Mouse (Mus musculus): Measurements from ENCODE around the gene Smg5. TPM values are rescaled to one million over a fixed set of nuclear protein-coding genes. Genes with fewer than 3 reads are reported as not detected.
A peak's percentile ranks its signal among the peaks of the same experiment; 100 is the strongest.

Smg5 gene
- polyA plus RNA-seq, 1 experiment from 2014 or later, result 50.1 TPM

DNA sequence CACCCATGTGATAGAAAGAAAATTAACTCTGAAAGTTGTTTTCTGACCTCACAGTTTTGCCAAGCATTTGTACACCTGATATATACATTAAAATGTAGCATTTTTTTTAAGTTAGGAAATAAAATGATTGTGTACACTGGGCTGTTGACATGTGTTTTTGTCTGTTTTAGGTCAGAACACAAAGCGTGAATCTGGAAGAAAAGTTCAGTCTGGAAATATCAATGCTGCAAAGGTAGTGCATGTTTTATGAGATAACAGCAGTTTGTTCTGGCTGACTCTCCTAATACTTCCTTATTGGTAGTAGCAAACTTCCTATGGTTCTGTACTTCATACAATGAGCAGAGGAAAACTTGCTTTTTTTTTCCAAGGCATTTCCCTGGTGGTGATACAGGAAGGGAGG, 36.9 kb upstream of the Smg5 start:
- H3K27me3 ChIP-seq (ENCODE audit: control insufficient read depth, insufficient read depth, low read length), result no peaks in the 10 kb centered on the region
- no peak overlapping the region for H3K27ac ChIP-seq (ENCODE audit: low read length)
- H3K9me3 ChIP-seq (replicated peaks; ENCODE audit: control insufficient read depth, low read length), result no peaks in the 10 kb centered on the region
- H3K4me2 ChIP-seq (ENCODE audit: low read depth, low read length), result no peak overlapping the region
- H3K4me1 ChIP-seq (ENCODE audit: control insufficient read depth, insufficient read depth, low read length), result peaks cover 15% of the 10 kb centered on the region
- peaks cover 43% of the 10 kb centered on the region for H3K36me3 ChIP-seq (ENCODE audit: control insufficient read depth, insufficient read depth)
- no peak overlapping the region for H3K4me3 ChIP-seq (ENCODE audit: low read length)
- no peak overlapping the region for H3K9ac ChIP-seq (ENCODE audit: low read length)
- no peak for ATAC-seq (replicated peaks; ENCODE audit: extremely low read depth, insufficient read depth, low FRiP score)
- WGBS, result 74% methylated on average over 1 of the region's 1 CpGs

DNA sequence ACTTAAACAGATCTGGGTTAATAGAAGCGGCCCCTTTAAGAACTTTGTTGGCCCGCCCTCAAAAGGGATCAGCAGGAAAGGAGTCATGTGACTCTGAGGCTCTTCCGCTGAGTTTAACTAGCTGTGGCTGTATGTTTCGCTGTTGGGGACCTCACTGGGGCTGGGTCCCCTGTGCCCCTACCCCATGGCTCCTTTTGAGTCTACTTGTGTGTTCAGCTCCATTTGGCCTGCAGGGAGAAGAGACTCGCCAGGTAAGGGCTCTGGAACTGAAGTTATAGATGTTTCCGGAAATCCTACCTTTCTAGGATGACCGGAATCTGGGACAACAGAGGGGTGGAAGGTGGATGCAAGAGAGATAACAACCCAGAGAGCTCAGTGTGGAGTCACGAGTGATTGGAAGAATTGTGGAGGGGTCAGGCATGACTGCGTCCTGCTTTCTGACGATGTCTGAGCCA, 11.1 kb upstream of the Smg5 start, which contains the start of gene Glmp:
Gene Glmp, plus strand, starts transcription at position 73 of the 455 bp plus-strand sequence.
- H3K36me3 ChIP-seq (ENCODE audit: control insufficient read depth, insufficient read depth), result peaks cover 39% of the 10 kb centered on the region
- H3K4me3 ChIP-seq (ENCODE audit: low read length), result peak within 1 kb of the TSS; percentile 84
- peak within 1 kb of the TSS; percentile 83 for H3K9ac ChIP-seq (ENCODE audit: low read length)
- no peaks in the 10 kb centered on the region for H3K27me3 ChIP-seq (ENCODE audit: control insufficient read depth, insufficient read depth, low read length)
- H3K4me1 ChIP-seq (ENCODE audit: control insufficient read depth, insufficient read depth, low read length), result peaks cover 9% of the 10 kb centered on the region
- peak; percentile 75 for ATAC-seq (replicated peaks; ENCODE audit: extremely low read depth, insufficient read depth, low FRiP score)
- WGBS, result under 1% methylated on average over 10 of the region's 10 CpGs
- peak within 1 kb of the TSS; percentile 82 for H3K4me2 ChIP-seq (ENCODE audit: low read depth, low read length)
- no peaks in the 10 kb centered on the region for H3K9me3 ChIP-seq (replicated peaks; ENCODE audit: control insufficient read depth, low read length)
- H3K27ac ChIP-seq (ENCODE audit: low read length), result peak within 1 kb of the TSS; percentile 34

- ATAC-seq (replicated peaks; ENCODE audit: extremely low read depth, insufficient read depth, low FRiP score), result no peak
- no peak overlapping the region for H3K4me2 ChIP-seq (ENCODE audit: low read depth, low read length)
- no peaks in the 10 kb centered on the region for H3K27me3 ChIP-seq (ENCODE audit: control insufficient read depth, insufficient read depth, low read length)
- H3K9ac ChIP-seq (ENCODE audit: low read length), result no peak overlapping the region
- no peak overlapping the region for H3K4me3 ChIP-seq (ENCODE audit: low read length)
- 82% methylated on average over 5 of the region's 5 CpGs for WGBS
- H3K9me3 ChIP-seq (replicated peaks; ENCODE audit: control insufficient read depth, low read length), result no peaks in the 10 kb centered on the region
- peaks cover 10% of the 10 kb centered on the region; the same call in 1 of the 2 replicates for H3K36me3 ChIP-seq (ENCODE audit: control insufficient read depth, insufficient read depth)
- H3K4me1 ChIP-seq (ENCODE audit: control insufficient read depth, insufficient read depth, low read length), result peaks cover 9% of the 10 kb centered on the region
- no peak overlapping the region for H3K27ac ChIP-seq (ENCODE audit: low read length)
Observed at GRCm38 (mm10) chr3:88328956-88329355, 7.1 kb upstream of the Smg5 start.

GRCm38 (mm10) chr3:88331282-88331681, 4.8 kb upstream of the Smg5 start:
- ATAC-seq (replicated peaks; ENCODE audit: extremely low read depth, insufficient read depth, low FRiP score), result no peak
- no peak overlapping the region for H3K9ac ChIP-seq (ENCODE audit: low read length)
- no peaks in the 10 kb centered on the region for H3K27me3 ChIP-seq (ENCODE audit: control insufficient read depth, insufficient read depth, low read length)
- H3K9me3 ChIP-seq (replicated peaks; ENCODE audit: control insufficient read depth, low read length), result no peaks in the 10 kb centered on the region
- no peak overlapping the region for H3K27ac ChIP-seq (ENCODE audit: low read length)
- H3K4me2 ChIP-seq (ENCODE audit: low read depth, low read length), result no peak overlapping the region
- WGBS, result 29% methylated on average over 2 of the region's 2 CpGs
- H3K36me3 ChIP-seq (ENCODE audit: control insufficient read depth, insufficient read depth), result peaks cover 10% of the 10 kb centered on the region; the same call in 1 of the 2 replicates
- peaks cover 5% of the 10 kb centered on the region for H3K4me1 ChIP-seq (ENCODE audit: control insufficient read depth, insufficient read depth, low read length)
- no peak overlapping the region for H3K4me3 ChIP-seq (ENCODE audit: low read length)

- H3K27ac ChIP-seq (ENCODE audit: low read length), result no peak overlapping the region
- no peak overlapping the region for H3K4me3 ChIP-seq (ENCODE audit: low read length)
- ATAC-seq (replicated peaks; ENCODE audit: extremely low read depth, insufficient read depth, low FRiP score), result no peak
- no peaks in the 10 kb centered on the region for H3K27me3 ChIP-seq (ENCODE audit: control insufficient read depth, insufficient read depth, low read length)
- peaks cover 4% of the 10 kb centered on the region; the same call in 1 of the 2 replicates for H3K36me3 ChIP-seq (ENCODE audit: control insufficient read depth, insufficient read depth)
- H3K9ac ChIP-seq (ENCODE audit: low read length), result no peak overlapping the region
- peaks cover 23% of the 10 kb centered on the region for H3K4me1 ChIP-seq (ENCODE audit: control insufficient read depth, insufficient read depth, low read length)
- 54% methylated on average over 12 of the region's 12 CpGs for WGBS
- no peaks in the 10 kb centered on the region for H3K9me3 ChIP-seq (replicated peaks; ENCODE audit: control insufficient read depth, low read length)
- H3K4me2 ChIP-seq (ENCODE audit: low read depth, low read length), result peak overlapping the region; percentile 65; the same call in 1 of the 2 replicates
Observed at GRCm38 (mm10) chr3:88334029-88334658, 1.9 kb upstream of the Smg5 start.

DNA sequence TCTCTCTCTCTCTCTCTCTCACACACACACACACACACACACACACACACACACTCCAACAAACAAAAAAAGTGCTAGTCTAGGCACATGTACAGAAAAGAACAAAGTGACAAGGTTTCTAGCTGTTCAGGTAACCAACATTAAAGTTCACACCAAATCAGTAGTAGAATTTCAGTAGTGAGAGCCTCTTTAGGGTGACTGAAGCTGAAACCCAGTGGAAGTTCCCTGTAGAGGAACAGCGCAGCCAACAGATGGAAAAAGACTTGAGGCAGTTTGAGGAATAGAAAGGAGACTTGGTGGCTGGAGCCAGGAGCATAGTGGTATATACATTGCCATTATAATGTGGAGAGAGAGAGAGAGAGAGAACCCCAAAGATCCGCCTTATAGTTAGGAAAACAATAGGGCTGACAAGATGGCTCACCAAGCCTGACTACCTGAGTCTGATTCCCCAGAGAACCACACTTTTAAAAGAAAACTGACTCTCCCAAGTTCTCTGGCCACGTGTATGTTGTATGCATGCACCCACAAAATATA, 1.1 kb upstream of the Smg5 start:
- Histone ChIP-seq H3K27ac (ENCODE audit: low read length) (peak overlapping the region; percentile 96), H3K4me2 (ENCODE audit: low read depth, low read length) (peak overlapping the region; percentile 65), H3K4me1 (ENCODE audit: control insufficient read depth, insufficient read depth, low read length) (peaks cover 23% of the 10 kb centered on the region), H3K36me3 (ENCODE audit: control insufficient read depth, insufficient read depth) (no peaks in the 10 kb centered on the region), H3K27me3 (ENCODE audit: control insufficient read depth, insufficient read depth, low read length) (no peaks in the 10 kb centered on the region), H3K9ac (ENCODE audit: low read length) (peak overlapping the region; percentile 84), H3K9me3 (replicated peaks; ENCODE audit: control insufficient read depth, low read length) (no peaks in the 10 kb centered on the region), H3K4me3 (ENCODE audit: low read length) (peak overlapping the region; percentile 87)
- no peak for ATAC-seq (replicated peaks; ENCODE audit: extremely low read depth, insufficient read depth, low FRiP score)
- 39% methylated on average over 3 of the region's 3 CpGs for WGBS

DNA sequence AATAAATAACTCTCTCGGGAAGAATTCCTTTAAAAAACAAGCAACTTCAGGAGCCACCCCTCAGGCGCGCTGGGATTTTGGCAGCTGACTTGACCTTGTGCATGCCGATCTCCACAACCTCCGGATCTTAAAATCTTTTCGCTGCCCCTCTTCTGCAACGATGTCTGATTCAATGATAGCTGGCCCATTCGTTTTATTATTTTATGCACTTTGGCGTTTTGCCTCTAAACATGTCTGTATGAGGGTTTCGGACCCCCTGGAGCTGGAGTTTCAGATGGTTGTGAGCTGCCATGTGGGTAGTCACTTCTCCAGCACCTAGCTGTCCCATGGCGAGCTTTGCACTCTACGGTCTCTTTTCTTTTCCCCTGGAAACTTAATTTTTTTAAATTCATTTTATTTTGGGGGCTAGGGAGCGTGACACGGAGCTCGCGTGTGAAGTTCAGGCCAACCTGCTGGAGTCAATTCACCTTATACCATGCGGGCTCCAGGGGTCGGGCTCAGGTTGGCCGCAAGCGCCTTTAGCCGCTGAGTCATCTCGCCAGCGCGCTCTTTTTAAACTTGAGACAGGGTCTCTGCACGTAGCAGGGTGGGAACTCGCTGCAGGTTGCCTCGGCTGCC, 515 bp upstream of the Smg5 start:
- peak overlapping the region; percentile 87 for H3K4me3 ChIP-seq (ENCODE audit: low read length)
- H3K9me3 ChIP-seq (replicated peaks; ENCODE audit: control insufficient read depth, low read length), result no peaks in the 10 kb centered on the region
- WGBS, result under 1% methylated on average over 27 of the region's 27 CpGs
- H3K27me3 ChIP-seq (ENCODE audit: control insufficient read depth, insufficient read depth, low read length), result no peaks in the 10 kb centered on the region
- peaks cover 23% of the 10 kb centered on the region for H3K4me1 ChIP-seq (ENCODE audit: control insufficient read depth, insufficient read depth, low read length)
- peak overlapping the region; percentile 96 for H3K27ac ChIP-seq (ENCODE audit: low read length)
- peak overlapping the region; percentile 84 for H3K9ac ChIP-seq (ENCODE audit: low read length)
- ATAC-seq (replicated peaks; ENCODE audit: extremely low read depth, insufficient read depth, low FRiP score), result peak; percentile 47
- H3K36me3 ChIP-seq (ENCODE audit: control insufficient read depth, insufficient read depth), result no peaks in the 10 kb centered on the region
- H3K4me2 ChIP-seq (ENCODE audit: low read depth, low read length), result peak overlapping the region; percentile 65

DNA sequence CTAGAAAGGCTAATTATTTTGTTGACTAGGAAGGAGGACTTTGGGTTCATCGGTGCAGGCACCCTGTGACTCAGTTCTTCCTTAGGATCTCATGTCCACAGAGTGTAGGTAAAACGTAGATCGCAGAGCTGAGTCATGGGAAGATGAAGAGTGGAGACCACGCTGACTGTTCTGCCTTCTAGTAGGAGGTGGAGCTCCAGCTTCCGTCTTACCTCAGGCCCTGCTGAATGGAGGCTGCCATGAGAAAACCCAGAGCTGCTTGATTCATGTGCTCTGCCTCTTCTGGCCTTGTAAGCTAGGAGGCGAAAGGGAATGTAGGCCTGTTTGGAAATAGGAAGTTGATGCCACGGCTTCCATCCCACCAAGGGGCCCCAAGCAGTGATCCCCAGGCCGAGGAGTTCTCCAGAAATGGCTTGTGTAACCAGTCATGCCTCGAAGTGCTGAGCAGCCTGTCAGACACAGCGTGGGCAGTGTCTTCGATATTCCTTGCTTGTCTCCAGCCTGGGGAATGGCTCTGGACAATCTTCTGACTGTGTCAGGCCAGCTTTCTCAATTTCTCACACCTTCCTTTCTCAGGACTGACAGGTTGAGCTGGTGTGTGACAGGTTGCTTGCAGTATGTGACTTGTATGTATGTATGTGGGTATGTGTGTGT, 1.4 kb downstream of the Smg5 start:
- peak overlapping the region; percentile 61 for H3K4me2 ChIP-seq (ENCODE audit: low read depth, low read length)
- peaks cover 9% of the 10 kb centered on the region for H3K36me3 ChIP-seq (ENCODE audit: control insufficient read depth, insufficient read depth)
- no peaks in the 10 kb centered on the region for H3K9me3 ChIP-seq (replicated peaks; ENCODE audit: control insufficient read depth, low read length)
- peak overlapping the region; percentile 96 for H3K27ac ChIP-seq (ENCODE audit: low read length)
- WGBS, result 45% methylated on average over 11 of the region's 11 CpGs
- peaks cover 23% of the 10 kb centered on the region for H3K4me1 ChIP-seq (ENCODE audit: control insufficient read depth, insufficient read depth, low read length)
- H3K4me3 ChIP-seq (ENCODE audit: low read length), result peak overlapping the region; percentile 87
- no peak for ATAC-seq (replicated peaks; ENCODE audit: extremely low read depth, insufficient read depth, low FRiP score)
- H3K27me3 ChIP-seq (ENCODE audit: control insufficient read depth, insufficient read depth, low read length), result no peaks in the 10 kb centered on the region
- peak overlapping the region; percentile 60 for H3K9ac ChIP-seq (ENCODE audit: low read length)

DNA sequence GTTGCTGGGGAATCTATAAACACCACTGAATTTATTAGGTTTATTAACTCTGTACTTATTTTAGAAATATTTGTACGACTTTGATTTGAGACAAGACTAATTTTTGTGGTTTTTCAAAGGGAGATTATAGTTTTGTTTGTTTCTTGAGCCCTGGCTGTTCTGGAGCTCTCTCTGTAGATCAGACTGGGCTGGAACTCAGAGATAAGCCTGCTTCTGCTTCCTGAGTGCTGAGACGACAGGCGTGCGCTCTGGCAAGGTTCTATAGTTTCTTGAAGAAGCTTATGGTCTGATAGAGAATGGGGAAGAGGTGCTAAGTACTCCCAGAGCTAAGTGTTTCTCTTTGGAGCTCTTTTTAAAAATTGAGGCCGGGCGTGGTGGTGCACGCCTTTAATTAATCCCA, 2.3 kb downstream of the Smg5 start:
- Histone ChIP-seq H3K4me3 (ENCODE audit: low read length) (no peak overlapping the region), H3K4me2 (ENCODE audit: low read depth, low read length) (no peak overlapping the region), H3K9me3 (replicated peaks; ENCODE audit: control insufficient read depth, low read length) (no peaks in the 10 kb centered on the region), H3K9ac (ENCODE audit: low read length) (no peak overlapping the region), H3K27me3 (ENCODE audit: control insufficient read depth, insufficient read depth, low read length) (no peaks in the 10 kb centered on the region), H3K27ac (ENCODE audit: low read length) (no peak overlapping the region), H3K36me3 (ENCODE audit: control insufficient read depth, insufficient read depth) (peaks cover 17% of the 10 kb centered on the region), H3K4me1 (ENCODE audit: control insufficient read depth, insufficient read depth, low read length) (peaks cover 23% of the 10 kb centered on the region)
- 84% methylated on average over 7 of the region's 7 CpGs for WGBS
- ATAC-seq (replicated peaks; ENCODE audit: extremely low read depth, insufficient read depth, low FRiP score), result no peak
